Mouse (Mus musculus) midbrain, embryonic 14.5 days (tissue): ENCODE results near the gene Me1. TPM values are rescaled to one million over a fixed set of nuclear protein-coding genes. Genes with fewer than 3 reads are reported as not detected.

ENCODE experiments used
- ATAC-seq: fragments of 200-750 bp; cut with Nextera tagmentation; 2 replicates; pipeline ENCODE4 v1.8.0; 2017; ENCODE audit warnings: moderate number of reproducible peaks, moderate library complexity; ENCODE audit not compliant: low FRiP score, low TSS enrichment
- DNase-seq: peaks from one replicate; pipeline ENCODE4 v3.0.0-alpha.2; 2015
- H3K27ac ChIP-seq: fragments of 300-500 bp; sonication (generic); replicated peaks from 2 replicates; pipeline ENCODE4 v1.5.1; 2014; ENCODE audit warnings: mild to moderate bottlenecking, low read depth, low read length, moderate library complexity
- H3K27me3 ChIP-seq: fragments of 300-500 bp; sonication (generic); 2 replicates; pipeline ENCODE4 v1.6.1; 2014; ENCODE audit warnings: low read length, control low read depth, mixed read lengths; ENCODE audit not compliant: control insufficient read depth, insufficient read depth
- H3K36me3 ChIP-seq: fragments of 300-500 bp; sonication (generic); 2 replicates; pipeline ENCODE4 v1.6.1; 2014; ENCODE audit warnings: low read length, control low read depth; ENCODE audit not compliant: control insufficient read depth, insufficient read depth
- H3K4me1 ChIP-seq: fragments of 300-500 bp; sonication (generic); 2 replicates; pipeline ENCODE4 v1.6.1; 2014; ENCODE audit warnings: mild to moderate bottlenecking, antibody characterized with exemption, low read length, control low read depth; ENCODE audit not compliant: control insufficient read depth, insufficient read depth
- H3K4me2 ChIP-seq: fragments of 300-500 bp; sonication (generic); 2 replicates; pipeline ENCODE4 v1.6.1; 2014; ENCODE audit warnings: mild to moderate bottlenecking, low read length, moderate library complexity
- H3K4me3 ChIP-seq: fragments of 300-500 bp; sonication (generic); replicated peaks from 2 replicates; pipeline ENCODE4 v1.5.1; 2014; ENCODE audit warnings: low read depth, low read length
- H3K9ac ChIP-seq: fragments of 300-500 bp; sonication (generic); replicated peaks from 2 replicates; pipeline ENCODE4 v1.6.1; 2014; ENCODE audit warnings: mild to moderate bottlenecking, low read length, moderate library complexity
- H3K9me3 ChIP-seq: fragments of 300-500 bp; sonication (generic); 2 replicates; pipeline ENCODE4 v1.6.1; 2016; ENCODE audit warnings: low read length, control low read depth, mixed read lengths; ENCODE audit not compliant: control insufficient read depth
- WGBS: fragments of 180-500 bp; shearing (Covaris S2); extraction: QIAGEN DNeasy Blood & Tissue Kit; methylation state at CpG from one replicate; pipeline ENCODE4 v1.1.7; 2014; 5-methylcytosine and 5-hydroxymethylcytosine counted together
- polyA plus RNA-seq: library from polyadenylated mRNA; unstranded; fragments of >200 nt; fragmentation: Nextera tagmentation; extraction: Ambion mirVana; gene quantifications from 2 replicates; pipeline ENCODE4 v1.2.1, GENCODE M21; 2014

Gene Me1
- polyA plus RNA-seq, 1 experiment from 2014 or later, result 36.4 TPM

DNA sequence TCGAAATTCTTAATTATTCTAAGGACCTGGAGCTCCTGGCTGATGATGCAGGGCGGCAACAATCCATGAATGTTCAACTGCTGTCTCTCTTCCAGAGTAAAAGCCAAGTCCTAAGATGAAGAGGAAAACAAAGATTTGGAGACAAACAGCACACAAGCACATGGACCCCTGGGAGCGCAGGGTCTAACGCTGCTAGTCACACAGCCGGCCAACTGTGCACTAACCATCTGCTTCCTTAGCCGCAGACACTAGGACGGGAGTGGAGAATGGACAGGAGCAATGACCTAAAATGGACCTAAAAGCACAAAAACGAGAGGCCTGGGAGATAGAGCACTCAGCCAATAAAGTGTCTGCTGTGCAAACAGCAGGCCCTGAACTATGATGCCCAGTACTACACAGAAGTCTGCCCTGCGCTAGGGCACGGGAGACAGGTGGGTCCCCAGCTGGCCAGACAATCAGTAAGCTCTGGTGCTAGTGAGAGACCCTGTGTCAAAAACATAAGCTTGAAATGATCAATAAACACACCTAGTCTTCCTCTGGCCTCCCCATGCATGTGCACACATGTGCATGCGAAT is 15.8 kb downstream of the Me1 start:
- H3K27ac ChIP-seq, result no peak overlapping the region
- no peak overlapping the region for H3K9ac ChIP-seq
- no peak for DNase-seq
- no peaks in the 10 kb centered on the region for H3K27me3 ChIP-seq
- no peak for ATAC-seq
- no peak overlapping the region for H3K4me2 ChIP-seq
- H3K36me3 ChIP-seq, result no peaks in the 10 kb centered on the region
- no peaks in the 10 kb centered on the region for H3K9me3 ChIP-seq
- WGBS, result 81% methylated on average over 11 of the region's 11 CpGs
- H3K4me3 ChIP-seq, result no peak overlapping the region
- H3K4me1 ChIP-seq, result no peaks in the 10 kb centered on the region

DNA sequence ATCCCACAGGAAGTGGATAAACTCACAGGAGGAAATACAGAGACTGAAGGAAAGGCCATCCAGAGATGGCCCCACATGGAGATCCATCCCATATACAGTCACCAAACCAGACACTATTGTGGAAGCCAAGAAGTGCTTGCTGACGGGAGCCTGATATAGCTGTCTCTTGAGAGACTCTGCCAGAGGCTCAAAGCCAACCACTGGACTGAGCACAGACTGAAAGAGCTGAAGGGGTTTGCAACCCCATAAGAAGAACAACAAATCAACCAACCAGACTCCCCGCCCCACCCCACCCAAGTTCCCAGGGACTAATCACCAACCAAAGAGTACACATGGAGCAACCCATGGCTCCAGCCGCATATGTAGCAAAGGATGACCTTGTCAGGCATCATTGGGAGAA is 19.5 kb downstream of the Me1 start:
- H3K4me2 ChIP-seq, result no peak overlapping the region
- H3K9ac ChIP-seq, result no peak overlapping the region
- H3K4me3 ChIP-seq, result no peak overlapping the region
- no peaks in the 10 kb centered on the region for H3K4me1 ChIP-seq
- H3K9me3 ChIP-seq, result no peaks in the 10 kb centered on the region
- WGBS, result 92% methylated on average over 3 of the region's 3 CpGs
- no peak overlapping the region for H3K27ac ChIP-seq
- ATAC-seq (no peak), DNase-seq (no peak)
- no peaks in the 10 kb centered on the region for H3K36me3 ChIP-seq
- no peaks in the 10 kb centered on the region for H3K27me3 ChIP-seq

DNA sequence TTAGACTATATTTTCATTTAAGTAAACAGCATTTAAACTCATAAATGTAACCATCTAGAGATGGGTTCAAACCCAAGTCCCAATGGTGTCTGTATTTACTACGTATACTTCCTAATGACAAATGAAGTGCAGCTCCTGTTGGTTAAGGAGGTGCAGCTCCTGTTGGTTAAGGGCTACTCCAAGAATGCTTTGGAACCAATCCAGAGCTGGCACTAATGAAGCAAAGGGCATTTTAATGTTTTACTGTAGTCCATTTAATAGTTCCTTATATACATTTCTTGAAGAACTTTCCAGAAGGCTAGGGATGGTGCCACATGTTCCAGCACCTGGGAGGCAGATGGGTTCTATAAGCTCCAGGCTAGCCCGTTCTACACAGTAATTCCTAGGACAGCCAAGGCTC is 20.3 kb downstream of the Me1 start:
- no peak overlapping the region for H3K4me2 ChIP-seq
- DNase-seq, result no peak
- no peaks in the 10 kb centered on the region for H3K4me1 ChIP-seq
- 96% methylated on average over 2 of the region's 2 CpGs for WGBS
- no peaks in the 10 kb centered on the region for H3K27me3 ChIP-seq
- H3K9ac ChIP-seq, result no peak overlapping the region
- no peak for ATAC-seq
- no peaks in the 10 kb centered on the region for H3K9me3 ChIP-seq
- H3K4me3 ChIP-seq, result no peak overlapping the region
- no peaks in the 10 kb centered on the region for H3K36me3 ChIP-seq
- H3K27ac ChIP-seq, result no peak overlapping the region

DNA sequence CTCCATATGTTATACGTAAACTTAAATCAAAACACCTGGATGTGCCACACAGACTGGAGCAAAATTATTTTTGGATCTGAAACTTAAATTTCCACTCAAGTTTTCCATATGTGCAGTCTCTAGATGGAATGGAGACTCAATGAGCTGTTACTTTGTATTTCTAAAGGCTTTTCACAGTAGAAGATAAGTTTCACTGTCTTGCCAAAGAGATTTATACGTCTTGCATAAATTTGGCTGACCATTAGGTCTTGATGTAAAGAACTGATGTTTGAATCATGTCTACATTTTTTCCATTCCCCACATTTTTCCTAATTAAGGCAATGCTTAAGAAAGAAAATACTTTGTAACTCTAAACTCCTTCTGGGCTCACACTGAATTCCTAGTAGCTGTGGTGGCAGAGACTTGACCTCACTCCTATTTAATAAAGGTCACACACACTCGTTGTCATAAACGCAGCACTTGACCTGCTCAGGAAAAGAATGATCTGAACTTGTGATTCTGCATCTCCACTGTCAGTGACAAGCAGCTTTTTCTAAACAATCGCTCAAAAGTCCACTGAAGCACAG is 22.8 kb downstream of the Me1 start:
- Histone ChIP-seq H3K36me3 (no peaks in the 10 kb centered on the region), H3K27me3 (no peaks in the 10 kb centered on the region), H3K4me3 (no peak overlapping the region), H3K9ac (no peak overlapping the region), H3K4me2 (no peak overlapping the region), H3K4me1 (peaks cover 5% of the 10 kb centered on the region; the same call in 1 of the 2 replicates), H3K27ac (no peak overlapping the region), H3K9me3 (no peaks in the 10 kb centered on the region)
- DNase-seq, result no peak
- WGBS, result 87% methylated on average over 5 of the region's 5 CpGs
- no peak for ATAC-seq

DNA sequence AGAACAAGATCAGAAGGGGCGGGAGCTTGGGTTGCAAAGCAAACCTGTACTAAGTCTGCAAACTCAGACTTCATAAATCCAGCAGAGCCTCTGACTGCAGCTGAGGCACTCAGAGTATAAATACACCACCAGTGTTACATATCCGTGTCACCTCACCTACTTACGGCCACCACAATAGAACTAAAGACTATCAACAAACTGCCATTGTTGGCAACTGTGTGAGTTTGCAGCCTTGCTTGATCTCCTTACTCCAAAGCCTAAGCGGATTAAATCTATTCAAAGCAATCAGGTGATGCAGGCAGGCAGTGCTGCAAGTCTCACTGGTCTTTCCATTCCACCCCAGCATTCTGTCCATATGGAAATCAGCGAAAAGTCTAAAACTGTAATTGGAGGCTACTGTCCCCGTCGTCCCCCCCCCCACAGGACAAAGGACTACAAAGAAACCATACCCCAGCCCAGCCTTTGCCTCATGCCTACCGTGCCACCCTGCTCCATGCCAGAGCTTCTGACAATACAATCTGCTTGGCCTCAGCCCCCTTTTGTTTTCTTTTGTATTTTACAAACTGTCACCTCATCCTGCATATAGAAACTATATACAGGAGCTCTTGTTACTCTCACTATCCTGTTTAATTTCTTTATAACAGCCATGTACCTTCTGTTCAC is 27.0 kb downstream of the Me1 start:
- 10% methylated on average over 8 of the region's 8 CpGs for WGBS

DNA sequence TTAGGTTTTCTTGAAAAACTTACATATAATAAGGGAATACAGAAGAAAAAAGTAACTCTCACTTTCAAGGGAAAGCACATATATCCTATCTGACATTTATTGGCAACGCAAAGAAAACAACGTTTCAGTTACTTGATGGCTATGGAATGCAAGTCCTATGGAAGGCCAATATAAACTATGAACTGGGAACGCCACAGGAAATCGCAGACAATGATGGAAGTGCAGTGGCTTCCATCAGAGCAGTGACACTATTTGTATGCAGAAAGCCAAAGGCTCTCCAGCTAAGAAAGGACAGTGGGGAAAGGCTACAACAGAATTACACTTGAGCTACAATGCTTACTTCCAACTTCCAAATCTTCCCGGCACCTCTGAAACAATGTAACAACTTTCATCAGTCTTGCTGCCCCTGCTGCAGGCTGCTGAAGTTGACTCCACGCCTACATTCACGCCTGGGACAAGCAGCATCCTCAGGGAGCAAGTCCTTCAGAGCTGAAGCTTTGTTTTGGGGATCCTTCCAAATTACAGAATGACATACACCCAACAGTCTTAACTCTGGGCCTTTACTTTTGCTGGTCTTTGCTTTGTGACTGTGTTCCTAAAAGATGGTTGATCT is 28.5 kb downstream of the Me1 start:
- no peaks in the 10 kb centered on the region for H3K27me3 ChIP-seq
- H3K4me3 ChIP-seq, result no peak overlapping the region
- DNase-seq (no peak), ATAC-seq (no peak)
- no peak overlapping the region for H3K4me2 ChIP-seq
- no peak overlapping the region for H3K9ac ChIP-seq
- no peaks in the 10 kb centered on the region for H3K9me3 ChIP-seq
- H3K36me3 ChIP-seq, result no peaks in the 10 kb centered on the region
- WGBS, result 92% methylated on average over 7 of the region's 7 CpGs
- no peak overlapping the region for H3K27ac ChIP-seq
- H3K4me1 ChIP-seq, result peaks cover 5% of the 10 kb centered on the region; the same call in 1 of the 2 replicates

More for the DNA sequence above, 27.0 kb downstream of the Me1 start:
- peaks cover 5% of the 10 kb centered on the region; the same call in 1 of the 2 replicates for H3K4me1 ChIP-seq
- DNase-seq (peak; percentile 67), ATAC-seq (peak; percentile 67; the same call in 1 of the 2 replicates)
- no peaks in the 10 kb centered on the region for H3K9me3 ChIP-seq
- no peak overlapping the region for H3K4me3 ChIP-seq
- H3K27ac ChIP-seq, result 0 out of 2 replicates have a peak overlapping the region, but pooled peaks have one; percentile 22
- no peak overlapping the region for H3K4me2 ChIP-seq
- no peaks in the 10 kb centered on the region for H3K27me3 ChIP-seq
- no peaks in the 10 kb centered on the region for H3K36me3 ChIP-seq
- H3K9ac ChIP-seq, result no peak overlapping the region

DNA sequence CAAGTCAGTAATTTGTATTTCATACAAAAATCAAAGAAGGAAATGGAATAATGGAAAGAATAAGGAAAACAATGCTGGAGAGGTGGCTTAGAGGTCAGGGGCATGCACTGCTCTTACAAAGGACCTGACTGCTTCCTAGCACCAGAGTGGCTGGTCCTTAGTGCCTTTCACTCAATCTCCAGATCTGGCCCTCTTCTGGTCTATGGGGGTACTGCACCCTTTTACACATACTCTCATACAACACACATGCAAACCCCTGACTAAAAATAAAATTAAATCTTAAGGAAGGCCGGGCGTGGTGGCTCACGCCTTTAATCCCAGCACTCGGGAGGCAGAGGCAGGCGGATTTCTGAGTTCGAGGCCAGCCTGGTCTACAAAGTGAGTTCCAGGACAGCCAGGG is 34.1 kb downstream of the Me1 start:
- 96% methylated on average over 6 of the region's 6 CpGs for WGBS

DNA sequence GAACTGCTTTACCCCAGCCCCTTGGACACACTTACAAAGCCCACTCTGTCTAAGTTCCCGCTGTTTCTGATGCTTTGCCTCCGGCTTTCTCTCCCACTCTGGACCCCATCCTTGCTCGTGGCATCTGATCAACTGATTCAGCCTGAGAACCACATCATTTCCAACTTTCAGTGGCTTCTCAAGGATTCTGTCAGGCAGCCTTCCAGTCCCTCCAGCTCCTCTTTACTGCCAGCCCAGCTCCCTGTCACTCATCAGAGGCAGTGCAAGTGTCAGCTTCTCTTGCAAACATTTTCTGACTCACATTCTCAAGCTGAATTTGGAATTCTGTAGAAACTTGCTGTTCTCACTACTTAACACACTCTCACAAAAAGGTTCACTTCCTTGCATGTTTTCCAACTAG is 34.5 kb downstream of the Me1 start:
- no peaks in the 10 kb centered on the region for H3K4me1 ChIP-seq
- no peak overlapping the region for H3K4me3 ChIP-seq
- no peak for DNase-seq
- no peak for ATAC-seq
- H3K27ac ChIP-seq, result no peak overlapping the region
- H3K9ac ChIP-seq, result no peak overlapping the region
- no peaks in the 10 kb centered on the region for H3K36me3 ChIP-seq
- H3K9me3 ChIP-seq, result no peaks in the 10 kb centered on the region
- H3K27me3 ChIP-seq, result no peaks in the 10 kb centered on the region
- 94% methylated on average over 3 of the region's 3 CpGs for WGBS
- no peak overlapping the region for H3K4me2 ChIP-seq

More for the DNA sequence above, 34.1 kb downstream of the Me1 start:
- H3K27ac ChIP-seq, result no peak overlapping the region
- H3K4me1 ChIP-seq, result no peaks in the 10 kb centered on the region
- ATAC-seq, result no peak
- no peaks in the 10 kb centered on the region for H3K27me3 ChIP-seq
- no peaks in the 10 kb centered on the region for H3K36me3 ChIP-seq
- H3K9ac ChIP-seq, result no peak overlapping the region
- no peak overlapping the region for H3K4me2 ChIP-seq
- no peak for DNase-seq
- no peaks in the 10 kb centered on the region for H3K9me3 ChIP-seq
- H3K4me3 ChIP-seq, result no peak overlapping the region
